Mouse (Mus musculus) ES-CJ7 (cell line): ENCODE data around the gene Ncor2.

Experiments
- DNase-seq: peaks from one replicate; pipeline ENCODE4 v3.0.0; 2011; ENCODE audit warnings: low read depth, low spot score

The Ncor2 gene

DNA sequence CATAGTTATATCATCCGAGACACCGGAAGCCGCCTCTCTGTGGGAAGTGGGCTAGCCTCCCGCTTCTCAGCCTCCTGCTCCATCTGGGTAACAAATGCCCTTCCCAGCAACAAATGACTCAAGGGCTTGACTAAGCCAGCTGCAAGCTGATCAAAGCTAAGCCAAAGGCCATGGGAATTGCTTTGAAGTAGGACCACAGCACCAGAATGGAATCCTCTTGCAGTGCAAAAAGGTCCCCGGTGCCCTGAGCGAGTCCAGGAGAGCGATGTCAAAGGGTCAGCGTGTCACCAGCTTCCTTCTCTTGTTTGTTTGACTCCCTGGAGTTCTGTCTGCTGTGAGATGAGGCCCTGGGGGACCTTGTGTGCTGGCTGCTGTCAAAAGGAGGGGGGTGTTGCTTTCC, 209.2 kb downstream of the Ncor2 start:
- DNase-seq: no peak
